Mouse (Mus musculus): ENCODE measurements around the gene Olfr1387. TPM values are rescaled to one million over a fixed set of nuclear protein-coding genes. Genes with fewer than 3 reads are reported as not detected.
"Not testable (repeated sequence)": the region's sequence is repeated elsewhere in the genome, so short reads cannot be mapped to it uniquely, and the experiment has no call there.

The Olfr1387 gene
- not detected in 2 replicates for polyA plus RNA-seq (2012; rRNA removed)

DNA sequence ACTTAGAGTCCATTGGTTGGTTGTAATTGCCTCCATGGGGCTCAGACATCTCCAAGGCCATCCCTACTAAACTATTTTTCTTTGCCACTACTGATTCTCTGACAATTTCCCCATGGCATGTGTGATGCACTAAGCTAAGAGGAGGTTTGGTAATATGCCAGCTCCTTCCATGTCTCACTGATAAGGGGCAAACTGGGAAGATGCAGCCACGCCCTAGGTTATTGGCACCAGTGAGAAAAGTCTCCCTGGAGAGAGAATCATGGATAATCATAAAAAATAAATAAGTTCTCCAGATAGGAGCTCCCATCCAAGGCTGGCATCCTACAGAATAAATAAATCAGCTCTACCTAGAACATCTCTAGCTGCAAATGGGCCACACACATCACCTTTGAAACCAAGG lies at the start of gene Olfr1387:
TSS of gene Olfr1387 (plus strand) at position 301 of the 400 bp plus-strand sequence.
- Histone ChIP-seq H3K27ac (ENCODE audit: insufficient read depth, low read length) (no peak within 1 kb of the TSS), H3K4me3 (ENCODE audit: insufficient read depth, low read length) (no peak within 1 kb of the TSS), H3K4me1 (ENCODE audit: control insufficient read depth, insufficient read depth, low read length) (peaks cover 1% of the 10 kb centered on the region; the same call in 1 of the 2 replicates)
- TF ChIP-seq POLR2A (IDR thresholded peaks at IDR 0.05; ENCODE audit: extremely low read depth, insufficient read depth, low read length) (no peak), CTCF (IDR thresholded peaks at IDR 0.05; ENCODE audit: extremely low read depth, insufficient read depth, low read length) (no peak)

DNA sequence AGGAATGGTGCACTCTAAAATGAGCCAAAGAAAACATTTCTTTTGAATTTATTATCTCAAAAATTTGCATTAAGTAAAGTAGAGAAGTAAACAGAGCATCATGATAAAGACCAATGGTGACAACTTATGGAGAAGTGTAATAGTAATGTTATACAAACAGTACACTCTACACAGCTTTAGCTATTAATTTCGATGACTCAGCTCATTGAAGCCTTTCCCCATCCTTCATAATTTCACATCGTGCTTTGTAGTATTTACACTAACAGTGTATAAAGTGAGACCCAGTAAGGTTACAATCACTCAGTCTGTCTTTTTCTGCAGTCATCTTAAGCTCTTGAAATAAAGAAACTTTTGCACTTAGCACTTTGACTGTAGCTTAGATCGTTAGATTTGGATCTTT lies 48.4 kb upstream of the Olfr1387 start:
- Histone ChIP-seq H3K4me3 (ENCODE audit: insufficient read depth, low read length) (no peak overlapping the region), H3K27ac (ENCODE audit: insufficient read depth, low read length) (no peak overlapping the region), H3K4me1 (ENCODE audit: control insufficient read depth, insufficient read depth, low read length) (no peaks in the 10 kb centered on the region)
- TF ChIP-seq POLR2A (IDR thresholded peaks at IDR 0.05; ENCODE audit: extremely low read depth, insufficient read depth, low read length) (no peak), CTCF (IDR thresholded peaks at IDR 0.05; ENCODE audit: extremely low read depth, insufficient read depth, low read length) (no peak)

- no peak for TF ChIP-seq POLR2A (IDR thresholded peaks at IDR 0.05; ENCODE audit: extremely low read depth, insufficient read depth, low read length)
- TF ChIP-seq CTCF (IDR thresholded peaks at IDR 0.05; ENCODE audit: extremely low read depth, insufficient read depth, low read length): 0 out of 2 replicates have a peak, but pooled peaks have one; percentile 15
- no peak overlapping the region for H3K27ac ChIP-seq (ENCODE audit: insufficient read depth, low read length)
- H3K4me3 ChIP-seq (ENCODE audit: insufficient read depth, low read length): no peak overlapping the region
- no peaks in the 10 kb centered on the region for H3K4me1 ChIP-seq (ENCODE audit: control insufficient read depth, insufficient read depth, low read length)
Observed at GRCm38 (mm10) chr11:49410540-49410939, 44.6 kb upstream of the Olfr1387 start.

GRCm38 (mm10) chr11:49422767-49423166 lies 32.4 kb upstream of the Olfr1387 start, which contains the start of gene Olfr1389:
TSS of gene Olfr1389 (plus strand) at chr11:49423067.
- no peak within 1 kb of the TSS for H3K4me3 ChIP-seq (ENCODE audit: insufficient read depth, low read length)
- H3K27ac ChIP-seq (ENCODE audit: insufficient read depth, low read length): no peak within 1 kb of the TSS
- H3K4me1 ChIP-seq (ENCODE audit: control insufficient read depth, insufficient read depth, low read length): no peaks in the 10 kb centered on the region
- TF ChIP-seq POLR2A (IDR thresholded peaks at IDR 0.05; ENCODE audit: extremely low read depth, insufficient read depth, low read length) (no peak), CTCF (IDR thresholded peaks at IDR 0.05; ENCODE audit: extremely low read depth, insufficient read depth, low read length) (no peak)

GRCm38 (mm10) chr11:49425257-49425927 lies 29.8 kb upstream of the Olfr1387 start:
- no peak overlapping the region for H3K4me3 ChIP-seq (ENCODE audit: insufficient read depth, low read length)
- TF ChIP-seq POLR2A (IDR thresholded peaks at IDR 0.05; ENCODE audit: extremely low read depth, insufficient read depth, low read length): no peak
- no peak for TF ChIP-seq CTCF (IDR thresholded peaks at IDR 0.05; ENCODE audit: extremely low read depth, insufficient read depth, low read length)
- H3K4me1 ChIP-seq (ENCODE audit: control insufficient read depth, insufficient read depth, low read length): no peaks in the 10 kb centered on the region
- H3K27ac ChIP-seq (ENCODE audit: insufficient read depth, low read length): no peak overlapping the region

DNA sequence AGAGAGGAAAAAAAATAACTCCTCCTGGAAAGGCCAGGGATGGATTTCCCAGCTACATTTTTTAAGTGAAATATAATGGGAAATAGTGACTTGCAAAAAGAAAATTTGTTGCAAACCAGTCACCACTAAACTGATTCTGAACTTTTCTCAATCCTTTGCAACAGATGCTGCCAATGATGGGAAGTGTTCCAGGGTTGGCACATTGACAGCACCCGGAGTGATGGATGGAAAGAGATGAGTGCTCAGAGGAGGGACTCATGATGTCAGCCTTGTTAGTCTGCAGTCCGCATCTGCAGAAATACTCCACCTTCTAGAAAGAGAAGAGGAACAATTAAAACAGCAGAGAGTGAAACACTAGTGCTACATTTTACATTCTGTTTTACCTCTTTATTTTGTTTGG lies 25.5 kb upstream of the Olfr1387 start:
- H3K4me3 ChIP-seq (ENCODE audit: insufficient read depth, low read length): no peak overlapping the region
- TF ChIP-seq POLR2A (IDR thresholded peaks at IDR 0.05; ENCODE audit: extremely low read depth, insufficient read depth, low read length): no peak
- no peak for TF ChIP-seq CTCF (IDR thresholded peaks at IDR 0.05; ENCODE audit: extremely low read depth, insufficient read depth, low read length)
- H3K27ac ChIP-seq (ENCODE audit: insufficient read depth, low read length): no peak overlapping the region
- H3K4me1 ChIP-seq (ENCODE audit: control insufficient read depth, insufficient read depth, low read length): no peaks in the 10 kb centered on the region

DNA sequence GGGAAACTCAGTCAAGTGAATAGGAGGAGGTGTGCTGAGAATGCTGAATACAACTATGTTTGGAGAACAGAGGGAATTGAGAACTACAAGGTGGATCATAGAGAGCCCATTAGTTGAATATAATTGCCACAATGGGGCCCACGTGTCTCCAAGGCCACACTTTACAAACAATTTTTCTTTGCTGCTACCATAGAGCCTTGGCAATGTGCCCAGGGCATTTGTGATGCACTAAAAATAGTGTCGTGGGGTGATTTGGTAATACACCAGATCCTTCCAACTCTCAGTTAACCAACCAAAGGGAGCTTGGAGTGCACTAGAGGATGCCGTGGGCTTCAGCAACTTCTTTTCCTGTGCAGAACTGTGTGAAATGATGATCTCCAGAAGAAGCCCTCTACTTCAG lies 18.7 kb upstream of the Olfr1387 start, which contains the start of gene Olfr1388:
TSS of gene Olfr1388 (plus strand) at position 214 of the 400 bp plus-strand sequence.
- no peaks in the 10 kb centered on the region for H3K4me1 ChIP-seq (ENCODE audit: control insufficient read depth, insufficient read depth, low read length)
- H3K4me3 ChIP-seq (ENCODE audit: insufficient read depth, low read length): no peak within 1 kb of the TSS
- no peak within 1 kb of the TSS for H3K27ac ChIP-seq (ENCODE audit: insufficient read depth, low read length)
- TF ChIP-seq CTCF (IDR thresholded peaks at IDR 0.05; ENCODE audit: extremely low read depth, insufficient read depth, low read length): no peak
- no peak for TF ChIP-seq POLR2A (IDR thresholded peaks at IDR 0.05; ENCODE audit: extremely low read depth, insufficient read depth, low read length)

GRCm38 (mm10) chr11:49464746-49465145 lies 9.6 kb downstream of the Olfr1387 start, which contains the start of gene Olfr1386:
TSS of gene Olfr1386 (plus strand) at chr11:49465046.
- not testable (repeated sequence) for H3K27ac ChIP-seq (ENCODE audit: insufficient read depth, low read length); H3K4me1 ChIP-seq (ENCODE audit: control insufficient read depth, insufficient read depth, low read length); H3K4me3 ChIP-seq (ENCODE audit: insufficient read depth, low read length)

- TF ChIP-seq POLR2A (IDR thresholded peaks at IDR 0.05; ENCODE audit: extremely low read depth, insufficient read depth, low read length) (no peak), CTCF (IDR thresholded peaks at IDR 0.05; ENCODE audit: extremely low read depth, insufficient read depth, low read length) (no peak)
- Histone ChIP-seq H3K27ac (ENCODE audit: insufficient read depth, low read length) (no peak overlapping the region), H3K4me1 (ENCODE audit: control insufficient read depth, insufficient read depth, low read length) (no peaks in the 10 kb centered on the region), H3K4me3 (ENCODE audit: insufficient read depth, low read length) (no peak overlapping the region)
Observed at GRCm38 (mm10) chr11:49485973-49486372, 30.8 kb downstream of the Olfr1387 start.

DNA sequence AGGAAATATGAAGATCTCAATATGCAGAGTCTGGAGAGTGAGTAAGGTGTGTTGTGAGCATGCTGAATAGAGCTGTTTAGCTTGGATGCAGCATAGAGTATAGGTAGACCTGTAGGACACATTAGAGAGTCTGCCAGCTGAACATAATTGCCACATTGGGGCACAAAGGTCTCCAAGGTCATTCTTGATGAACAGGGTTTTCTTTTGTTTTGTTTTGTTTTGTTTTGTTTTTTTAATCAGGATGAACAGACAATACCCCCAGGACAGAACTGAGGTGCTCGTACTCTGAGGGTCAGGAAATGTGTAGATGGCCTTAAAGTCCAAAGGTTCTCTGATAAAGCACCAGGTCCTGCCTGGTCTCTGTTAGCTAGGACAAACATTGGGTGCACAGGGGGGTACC lies 33.6 kb downstream of the Olfr1387 start, which contains the start of gene Olfr1385:
TSS of gene Olfr1385 (plus strand) at position 301 of the 400 bp plus-strand sequence.
- not testable (repeated sequence) for H3K4me1 ChIP-seq (ENCODE audit: control insufficient read depth, insufficient read depth, low read length)

More for the DNA sequence above, 33.6 kb downstream of the Olfr1387 start, which contains the start of gene Olfr1385:
- not testable (repeated sequence) for H3K27ac ChIP-seq (ENCODE audit: insufficient read depth, low read length); H3K4me3 ChIP-seq (ENCODE audit: insufficient read depth, low read length)

Other genes starting within 250 kb of the Olfr1387 start
- gene Mgat1, start 211.2 kb upstream of the Olfr1387 start, polyA plus RNA-seq (2012; rRNA removed): 68.1 and 73.7 TPM in 2 replicates
- gene Olfr1393, start 177.0 kb upstream of the Olfr1387 start, polyA plus RNA-seq (2012; rRNA removed): 0.15 and 0.73 TPM in 2 replicates
- 0.04 and 0.17 TPM in 2 replicates for gene Olfr1392, start 170.1 kb upstream of the Olfr1387 start, polyA plus RNA-seq (2012; rRNA removed)
- not detected in 2 replicates for gene Olfr10, start 150.6 kb upstream of the Olfr1387 start, polyA plus RNA-seq (2012; rRNA removed)
- not detected in 2 replicates for gene Olfr1391, start 132.6 kb upstream of the Olfr1387 start, polyA plus RNA-seq (2012; rRNA removed)
- gene Olfr1390, start 120.2 kb upstream of the Olfr1387 start, polyA plus RNA-seq (2012; rRNA removed): not detected in 2 replicates
- gene Olfr1389, start 32.3 kb upstream of the Olfr1387 start, polyA plus RNA-seq (2012; rRNA removed): not detected in 2 replicates
- gene Olfr1388, start 18.7 kb upstream of the Olfr1387 start, polyA plus RNA-seq (2012; rRNA removed): 0.09 and 0.13 TPM in 2 replicates
- not detected in 2 replicates for gene Olfr1386, start 9.7 kb downstream of the Olfr1387 start, polyA plus RNA-seq (2012; rRNA removed)
- gene Olfr1385, start 33.7 kb downstream of the Olfr1387 start, polyA plus RNA-seq (2012; rRNA removed): not detected in 2 replicates
- not detected in 2 replicates for gene Olfr1384, start 51.4 kb downstream of the Olfr1387 start, polyA plus RNA-seq (2012; rRNA removed)
- not detected in 2 replicates for gene Olfr1383, start 64.3 kb downstream of the Olfr1387 start, polyA plus RNA-seq (2012; rRNA removed)
- not detected in 2 replicates for gene Olfr1382, start 72.9 kb downstream of the Olfr1387 start, polyA plus RNA-seq (2012; rRNA removed)
- gene Olfr1381, start 88.1 kb downstream of the Olfr1387 start, polyA plus RNA-seq (2012; rRNA removed): not detected in 2 replicates
- gene Olfr1380, start 101.5 kb downstream of the Olfr1387 start, polyA plus RNA-seq (2012; rRNA removed): not detected in 2 replicates
- 1.9 and 2.1 TPM in 2 replicates for gene Flt4, start 153.9 kb downstream of the Olfr1387 start, polyA plus RNA-seq (2012; rRNA removed)
- 0.55 TPM in 1 of 2 replicates, not detected in the other for gene Scgb3a1, start 208.3 kb downstream of the Olfr1387 start, polyA plus RNA-seq (2012; rRNA removed)

Measured in cortical plate, adult 2 months (tissue).